Mouse (Mus musculus) midbrain, embryonic 14.5 days (tissue): ENCODE data around the gene Bmper. TPM values are rescaled to one million over a fixed set of nuclear protein-coding genes. Genes with fewer than 3 reads are reported as not detected.

Experiments used
- ATAC-seq: fragments of 200-750 bp; cut with Nextera tagmentation; 2 replicates; pipeline ENCODE4 v1.8.0; 2017; ENCODE audit warnings: moderate number of reproducible peaks, moderate library complexity; ENCODE audit not compliant: low FRiP score, low TSS enrichment
- DNase-seq: peaks from one replicate; pipeline ENCODE4 v3.0.0-alpha.2; 2015
- H3K27ac ChIP-seq: fragments of 300-500 bp; sonication (generic); replicated peaks from 2 replicates; pipeline ENCODE4 v1.5.1; 2014; ENCODE audit warnings: mild to moderate bottlenecking, low read depth, low read length, moderate library complexity
- H3K27me3 ChIP-seq: fragments of 300-500 bp; sonication (generic); 2 replicates; pipeline ENCODE4 v1.6.1; 2014; ENCODE audit warnings: low read length, control low read depth, mixed read lengths; ENCODE audit not compliant: control insufficient read depth, insufficient read depth
- H3K36me3 ChIP-seq: fragments of 300-500 bp; sonication (generic); 2 replicates; pipeline ENCODE4 v1.6.1; 2014; ENCODE audit warnings: low read length, control low read depth; ENCODE audit not compliant: control insufficient read depth, insufficient read depth
- H3K4me1 ChIP-seq: fragments of 300-500 bp; sonication (generic); 2 replicates; pipeline ENCODE4 v1.6.1; 2014; ENCODE audit warnings: mild to moderate bottlenecking, antibody characterized with exemption, low read length, control low read depth; ENCODE audit not compliant: control insufficient read depth, insufficient read depth
- H3K4me2 ChIP-seq: fragments of 300-500 bp; sonication (generic); 2 replicates; pipeline ENCODE4 v1.6.1; 2014; ENCODE audit warnings: mild to moderate bottlenecking, low read length, moderate library complexity
- H3K4me3 ChIP-seq: fragments of 300-500 bp; sonication (generic); replicated peaks from 2 replicates; pipeline ENCODE4 v1.5.1; 2014; ENCODE audit warnings: low read depth, low read length
- H3K9ac ChIP-seq: fragments of 300-500 bp; sonication (generic); replicated peaks from 2 replicates; pipeline ENCODE4 v1.6.1; 2014; ENCODE audit warnings: mild to moderate bottlenecking, low read length, moderate library complexity
- H3K9me3 ChIP-seq: fragments of 300-500 bp; sonication (generic); 2 replicates; pipeline ENCODE4 v1.6.1; 2016; ENCODE audit warnings: low read length, control low read depth, mixed read lengths; ENCODE audit not compliant: control insufficient read depth
- WGBS: fragments of 180-500 bp; shearing (Covaris S2); extraction: QIAGEN DNeasy Blood & Tissue Kit; methylation state at CpG from one replicate; pipeline ENCODE4 v1.1.7; 2014; 5-methylcytosine and 5-hydroxymethylcytosine counted together
- polyA plus RNA-seq: library from polyadenylated mRNA; unstranded; fragments of >200 nt; fragmentation: Nextera tagmentation; extraction: Ambion mirVana; gene quantifications from 2 replicates; pipeline ENCODE4 v1.2.1, GENCODE M21; 2014

Gene Bmper
- polyA plus RNA-seq, 1 experiment from 2014 or later = 5.3 TPM

DNA sequence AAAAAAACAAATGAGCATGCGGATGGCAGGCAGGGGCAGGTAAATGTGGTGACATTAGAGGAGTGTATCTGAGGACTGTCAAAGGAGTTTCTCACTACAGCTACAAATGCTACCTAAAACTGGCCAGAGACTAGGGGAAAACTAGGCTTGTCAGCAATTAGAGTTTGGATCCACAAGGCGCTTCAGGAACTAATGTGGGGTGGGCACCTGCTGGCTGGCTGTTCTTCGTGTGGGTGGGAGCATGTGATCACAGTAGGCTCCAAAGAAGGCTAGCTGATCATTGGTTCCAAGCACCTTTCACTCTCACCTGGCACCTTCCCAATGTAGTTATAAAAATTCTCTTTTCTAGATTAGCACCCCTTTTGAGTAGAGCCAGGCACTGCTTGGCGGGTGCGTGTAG, 900 bp upstream of the Bmper start:
- Histone ChIP-seq H3K27ac (no peak overlapping the region), H3K4me3 (peak overlapping the region; percentile 70), H3K27me3 (peaks cover 25% of the 10 kb centered on the region), H3K36me3 (no peaks in the 10 kb centered on the region), H3K9ac (peak overlapping the region; percentile 75), H3K4me1 (peaks cover 6% of the 10 kb centered on the region; the same call in 1 of the 2 replicates), H3K4me2 (peak overlapping the region; percentile 93), H3K9me3 (no peaks in the 10 kb centered on the region)
- DNase-seq (peak; percentile 37), ATAC-seq (peak; percentile 1; the same call in 1 of the 2 replicates)
- 15% methylated on average over 5 of the region's 5 CpGs for WGBS

DNA sequence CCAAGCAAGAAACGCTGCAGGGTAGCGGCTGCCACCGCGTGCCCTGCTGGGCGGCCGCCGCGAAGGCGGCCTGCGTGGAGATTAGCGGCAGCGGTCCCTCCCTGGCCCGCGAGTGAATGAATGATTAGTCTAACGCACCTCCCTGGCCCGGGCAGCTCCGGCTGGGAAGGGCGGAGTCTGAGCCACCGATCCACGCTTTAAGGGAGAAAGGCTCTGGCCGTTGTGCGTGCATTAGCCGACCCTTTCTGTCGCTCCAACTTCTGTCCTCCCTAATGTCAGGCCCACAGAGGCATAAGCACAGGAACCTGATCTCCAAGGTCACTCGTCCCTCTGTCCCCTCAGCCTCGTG, 410 bp upstream of the Bmper start:
- no peaks in the 10 kb centered on the region for H3K9me3 ChIP-seq
- H3K27me3 ChIP-seq = peaks cover 25% of the 10 kb centered on the region
- ATAC-seq (peak; percentile 52), DNase-seq (peak; percentile 79)
- peak overlapping the region; percentile 93 for H3K4me2 ChIP-seq
- 0% methylated on average over 26 of the region's 26 CpGs for WGBS
- H3K4me3 ChIP-seq = peak overlapping the region; percentile 70
- H3K9ac ChIP-seq = peak overlapping the region; percentile 75
- no peaks in the 10 kb centered on the region for H3K36me3 ChIP-seq
- H3K27ac ChIP-seq = peak overlapping the region; percentile 79
- peaks cover 6% of the 10 kb centered on the region; the same call in 1 of the 2 replicates for H3K4me1 ChIP-seq

DNA sequence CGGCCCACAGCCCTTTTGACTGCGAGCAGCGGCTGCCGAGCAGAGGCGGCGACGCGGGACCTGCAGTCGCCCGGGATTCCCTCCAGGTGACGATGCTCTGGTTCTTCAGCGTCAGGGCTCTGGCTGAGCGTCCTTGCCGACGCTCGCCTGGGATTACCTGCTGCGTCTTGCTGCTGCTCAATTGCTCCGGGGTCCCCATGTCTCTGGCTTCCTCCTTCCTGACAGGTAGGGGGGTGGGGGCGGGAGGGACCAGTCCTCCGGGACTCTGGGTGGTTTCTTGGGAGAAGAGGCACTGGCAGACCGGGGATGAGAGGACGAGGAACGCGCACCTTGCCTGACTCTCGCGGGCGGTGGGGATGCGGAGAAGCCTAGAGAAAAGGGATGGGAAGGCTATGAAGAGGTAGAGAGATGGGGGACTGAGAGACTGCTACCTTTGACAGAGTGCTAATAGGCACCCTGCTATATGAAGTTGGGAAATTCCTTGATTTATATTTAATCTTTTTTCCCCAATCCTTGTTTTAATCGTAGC, 737 bp downstream of the Bmper start:
- Histone ChIP-seq H3K9me3 (no peaks in the 10 kb centered on the region), H3K36me3 (no peaks in the 10 kb centered on the region), H3K4me1 (peaks cover 6% of the 10 kb centered on the region; the same call in 1 of the 2 replicates), H3K9ac (peak overlapping the region; percentile 75), H3K4me2 (peak overlapping the region; percentile 93), H3K4me3 (peak overlapping the region; percentile 70), H3K27ac (peak overlapping the region; percentile 79), H3K27me3 (peaks cover 25% of the 10 kb centered on the region)
- ATAC-seq (peak; percentile 3), DNase-seq (no peak)
- WGBS = under 1% methylated on average over 28 of the region's 29 CpGs

DNA sequence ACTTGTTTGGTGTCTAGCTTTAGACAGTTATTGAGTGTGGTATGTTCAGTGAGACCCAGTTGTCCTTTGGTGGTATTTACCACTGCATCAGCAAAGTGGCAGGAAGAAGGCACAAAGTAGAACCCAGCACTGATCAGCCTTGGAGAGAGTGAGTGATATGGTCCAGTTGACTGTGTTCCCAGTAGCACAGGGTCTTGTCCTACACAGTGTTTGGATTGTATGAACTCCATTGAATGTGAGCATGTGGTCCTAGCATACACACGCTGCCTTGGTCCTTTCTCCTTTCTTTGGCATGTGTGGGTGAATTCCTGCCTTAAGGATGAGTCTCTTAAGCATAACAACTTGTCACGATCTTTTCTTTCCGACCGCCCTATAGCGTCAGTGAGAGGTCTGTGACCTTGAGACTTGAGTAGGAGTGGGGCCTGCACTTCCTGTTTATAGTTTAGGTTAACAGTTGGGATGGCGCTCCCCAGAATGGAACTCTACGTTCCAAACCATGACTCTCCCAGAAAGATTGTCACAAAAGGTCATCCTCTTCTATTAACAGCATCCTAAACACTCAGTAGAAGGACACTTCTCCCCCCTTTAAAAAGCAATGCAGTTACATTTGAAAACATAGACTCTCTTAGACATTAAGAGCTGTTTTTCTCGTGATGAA, 10.7 kb downstream of the Bmper start:
- 91% methylated on average over 8 of the region's 8 CpGs for WGBS
- no peaks in the 10 kb centered on the region for H3K4me1 ChIP-seq
- no peak overlapping the region for H3K9ac ChIP-seq
- no peak for ATAC-seq
- no peak overlapping the region for H3K4me3 ChIP-seq
- no peak overlapping the region for H3K27ac ChIP-seq
- H3K27me3 ChIP-seq = no peaks in the 10 kb centered on the region
- no peaks in the 10 kb centered on the region for H3K9me3 ChIP-seq
- no peak overlapping the region for H3K4me2 ChIP-seq
- DNase-seq = no peak
- no peaks in the 10 kb centered on the region for H3K36me3 ChIP-seq

DNA sequence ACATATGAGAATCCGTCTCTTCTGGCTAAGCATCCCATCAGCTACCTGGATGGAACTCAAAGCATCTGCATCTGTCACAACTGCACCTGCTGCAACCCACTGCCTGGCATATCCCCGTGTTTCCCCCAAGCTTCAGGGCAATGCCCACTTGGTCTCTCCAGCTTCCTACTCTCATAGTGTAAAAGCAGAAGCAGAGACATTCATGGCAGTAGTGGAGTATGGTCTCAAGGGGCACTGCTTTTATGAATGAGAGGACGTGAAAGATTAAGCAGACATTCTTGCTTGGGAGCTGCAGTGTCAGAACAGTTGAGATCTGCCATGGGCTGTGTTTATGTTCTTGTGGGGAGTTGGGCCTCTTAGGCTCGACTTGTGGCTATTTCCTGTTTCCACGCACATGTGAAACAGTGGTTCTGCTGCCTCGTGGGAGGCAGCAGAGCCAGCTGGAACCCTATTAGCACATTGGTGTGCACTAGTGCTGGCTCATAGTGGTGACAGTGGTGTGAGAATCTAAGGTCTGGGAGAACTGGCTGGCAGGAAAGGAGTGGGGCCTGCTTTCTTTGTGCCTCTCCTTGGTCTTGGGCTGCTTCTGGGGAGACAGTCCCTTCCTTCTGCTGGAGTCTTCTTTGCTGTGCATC, 12.6 kb downstream of the Bmper start:
- ATAC-seq (no peak), DNase-seq (no peak)
- H3K9me3 ChIP-seq = no peaks in the 10 kb centered on the region
- no peaks in the 10 kb centered on the region for H3K4me1 ChIP-seq
- H3K4me3 ChIP-seq = no peak overlapping the region
- no peaks in the 10 kb centered on the region for H3K36me3 ChIP-seq
- H3K27ac ChIP-seq = no peak overlapping the region
- WGBS = 69% methylated on average over 6 of the region's 6 CpGs
- no peak overlapping the region for H3K4me2 ChIP-seq
- no peak overlapping the region for H3K9ac ChIP-seq
- no peaks in the 10 kb centered on the region for H3K27me3 ChIP-seq

DNA sequence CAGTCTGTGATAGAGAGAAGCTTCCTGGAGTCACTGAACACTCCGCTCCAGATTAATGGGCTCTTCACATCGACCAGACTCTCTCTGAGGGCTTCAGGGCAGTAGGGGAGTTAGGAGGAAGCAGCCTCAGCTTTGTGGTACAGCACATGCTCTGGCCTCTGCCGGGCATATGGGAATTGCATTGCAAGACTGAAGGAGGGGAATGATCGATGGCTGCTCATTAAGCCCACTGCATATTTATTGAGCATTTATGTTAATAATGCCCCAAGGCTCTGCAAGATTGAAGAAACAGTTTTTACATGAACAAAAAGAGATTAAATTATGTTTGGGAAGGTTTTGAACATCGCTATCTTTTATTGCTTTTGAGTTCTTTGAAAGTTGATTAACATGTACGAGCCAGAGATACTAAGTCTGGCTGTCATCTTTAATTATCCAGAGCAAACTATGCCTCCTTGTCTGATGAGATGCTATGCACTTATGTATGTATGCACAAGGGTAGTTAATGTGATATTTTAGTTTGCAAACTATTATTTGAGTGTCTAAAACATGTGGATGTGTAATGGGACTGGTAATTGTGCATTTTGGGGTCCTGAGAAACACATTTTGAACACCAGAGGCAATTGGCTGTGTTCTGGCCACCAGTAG, 13.9 kb downstream of the Bmper start:
- DNase-seq = peak; percentile 53

DNA sequence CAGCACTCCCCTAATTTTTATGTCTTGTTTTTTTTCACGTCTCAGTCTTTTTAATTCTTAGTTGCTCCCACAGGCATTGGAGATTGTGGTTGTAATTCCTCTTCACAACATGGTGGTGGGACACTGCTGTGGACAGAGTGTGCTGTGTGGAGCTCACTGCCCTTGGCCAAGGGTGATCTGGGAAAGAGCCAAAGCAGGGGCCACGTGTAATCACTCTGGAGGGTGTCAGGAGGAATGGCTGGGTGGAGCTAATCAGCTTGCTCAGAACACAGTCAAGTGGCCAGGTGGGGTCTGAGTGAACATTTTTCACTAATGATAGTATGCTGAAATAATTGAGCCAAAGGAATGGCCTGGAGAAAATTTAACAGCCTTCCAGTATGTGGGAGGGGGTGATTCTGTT, 16.1 kb downstream of the Bmper start:
- DNase-seq (no peak), ATAC-seq (no peak)
- Histone ChIP-seq H3K4me3 (no peak overlapping the region), H3K4me2 (no peak overlapping the region), H3K4me1 (no peaks in the 10 kb centered on the region), H3K27me3 (no peaks in the 10 kb centered on the region), H3K36me3 (no peaks in the 10 kb centered on the region), H3K9ac (no peak overlapping the region), H3K27ac (no peak overlapping the region), H3K9me3 (no peaks in the 10 kb centered on the region)
- 71% methylated on average over 2 of the region's 2 CpGs for whole genome bisulfite sequencing

More for the DNA sequence above, 13.9 kb downstream of the Bmper start:
- H3K27me3 ChIP-seq = no peaks in the 10 kb centered on the region
- H3K4me2 ChIP-seq = no peak overlapping the region
- peak; percentile 46; the same call in 1 of the 2 replicates for ATAC-seq
- H3K9me3 ChIP-seq = no peaks in the 10 kb centered on the region
- no peaks in the 10 kb centered on the region for H3K36me3 ChIP-seq
- H3K9ac ChIP-seq = no peak overlapping the region
- no peak overlapping the region for H3K4me3 ChIP-seq
- no peaks in the 10 kb centered on the region for H3K4me1 ChIP-seq
- WGBS = 43% methylated on average over 6 of the region's 6 CpGs
- H3K27ac ChIP-seq = no peak overlapping the region

DNA sequence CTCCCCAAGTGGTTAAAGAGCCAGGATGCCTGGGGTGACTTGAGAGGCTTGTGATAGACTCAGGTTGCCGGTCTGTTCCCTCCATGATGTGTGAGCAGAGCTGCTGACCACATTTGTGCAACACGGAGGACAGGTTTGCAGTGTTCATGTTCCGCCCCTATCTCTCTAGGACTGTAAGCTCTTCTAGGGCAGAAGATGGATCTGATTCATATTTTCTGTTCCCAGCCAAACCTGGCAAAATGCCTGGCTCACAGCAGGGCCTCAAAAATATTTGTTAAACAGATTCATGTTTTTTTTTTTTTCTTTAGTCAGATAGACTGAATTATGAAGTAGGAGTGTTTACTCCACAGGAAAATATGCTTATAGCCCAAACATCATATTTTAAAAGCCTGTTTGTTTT, 20.0 kb downstream of the Bmper start:
- 83% methylated on average over 3 of the region's 3 CpGs for WGBS
- no peak for ATAC-seq
- H3K9ac ChIP-seq = no peak overlapping the region
- no peak overlapping the region for H3K4me2 ChIP-seq
- no peaks in the 10 kb centered on the region for H3K9me3 ChIP-seq
- H3K4me1 ChIP-seq = no peaks in the 10 kb centered on the region
- peak; percentile 22 for DNase-seq
- H3K27ac ChIP-seq = no peak overlapping the region
- H3K36me3 ChIP-seq = no peaks in the 10 kb centered on the region
- no peak overlapping the region for H3K4me3 ChIP-seq
- no peaks in the 10 kb centered on the region for H3K27me3 ChIP-seq
